Mouse (Mus musculus) brain, embryonic 14.5 days (tissue): ENCODE data around the gene Rpe65. TPM values are rescaled to one million over a fixed set of nuclear protein-coding genes. Genes with fewer than 3 reads are reported as not detected.

ENCODE experiments used
- DNase-seq: peaks from one replicate; pipeline ENCODE4 v3.0.0-alpha.2; 2011; ENCODE audit warnings: low read depth
- CTCF ChIP-seq: fragments of 200-500 bp; IDR thresholded peaks from 2 replicates; pipeline ENCODE4 v1.5.1; 2012; ENCODE audit warnings: inconsistent platforms, mild to moderate bottlenecking, moderate library complexity, borderline replicate concordance; ENCODE audit not compliant: insufficient read depth, insufficient read length; ENCODE audit errors: extremely low read depth
- POLR2A ChIP-seq: fragments of 200-500 bp; IDR thresholded peaks from 2 replicates; pipeline ENCODE4 v1.6.1; 2012; ENCODE audit warnings: mild to moderate bottlenecking, inconsistent platforms, borderline replicate concordance; ENCODE audit not compliant: poor library complexity, insufficient read depth, insufficient read length, severe bottlenecking; ENCODE audit errors: extremely low read depth
- polyA plus RNA-seq: library from polyadenylated mRNA; depleted of rRNA; stranded (reverse); fragments of >200 nt; gene quantifications from 2 replicates; pipeline ENCODE4 v1.2.3, GENCODE M21; 2012; rRNA removed

The Rpe65 gene
- not detected in 2 replicates for polyA plus RNA-seq

DNA sequence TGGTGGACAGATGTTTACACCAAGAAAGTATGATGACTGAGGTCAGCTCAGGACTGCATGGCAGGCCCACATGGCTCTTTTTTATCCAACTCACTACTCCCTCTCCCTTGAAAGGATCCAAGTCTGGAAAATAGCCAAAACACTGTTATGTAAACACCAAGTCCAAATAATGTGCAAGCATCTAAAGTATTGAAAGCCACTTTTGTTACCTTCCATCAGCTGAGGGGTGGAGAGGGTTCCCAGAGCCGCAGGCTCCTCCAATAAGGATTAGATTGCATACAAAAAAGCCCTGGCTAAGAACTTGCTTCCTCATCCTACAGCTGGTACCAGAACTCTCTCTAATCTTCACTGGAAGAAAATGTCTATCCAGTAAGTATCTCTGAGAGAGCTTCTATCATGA, at the start of gene Rpe65:
Gene Rpe65 (plus strand): TSS at position 301 of the 400 bp plus-strand sequence.
- peak; percentile 27 for DNase-seq
- TF ChIP-seq POLR2A, result no peak
- TF ChIP-seq CTCF, result no peak

DNA sequence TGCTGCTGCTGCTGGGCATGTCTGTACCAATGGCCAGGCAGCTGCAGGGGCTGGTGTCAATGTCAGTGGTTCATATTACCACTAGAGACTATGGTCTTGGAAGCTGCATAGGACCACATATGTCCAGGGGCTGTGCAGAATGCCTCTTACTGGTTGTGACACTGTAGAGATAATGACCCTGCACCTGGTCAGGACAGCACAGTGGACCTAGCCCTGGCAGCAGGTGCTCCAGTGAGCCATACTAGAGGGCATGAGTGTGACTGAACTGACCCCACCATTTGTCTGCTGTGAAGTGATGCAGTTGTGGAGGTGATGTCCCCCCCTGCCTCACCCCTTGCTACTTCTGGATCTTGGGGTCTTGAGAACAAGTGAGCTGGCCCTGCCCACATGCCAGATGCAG, 48.8 kb upstream of the Rpe65 start:
- no peak for DNase-seq

DNA sequence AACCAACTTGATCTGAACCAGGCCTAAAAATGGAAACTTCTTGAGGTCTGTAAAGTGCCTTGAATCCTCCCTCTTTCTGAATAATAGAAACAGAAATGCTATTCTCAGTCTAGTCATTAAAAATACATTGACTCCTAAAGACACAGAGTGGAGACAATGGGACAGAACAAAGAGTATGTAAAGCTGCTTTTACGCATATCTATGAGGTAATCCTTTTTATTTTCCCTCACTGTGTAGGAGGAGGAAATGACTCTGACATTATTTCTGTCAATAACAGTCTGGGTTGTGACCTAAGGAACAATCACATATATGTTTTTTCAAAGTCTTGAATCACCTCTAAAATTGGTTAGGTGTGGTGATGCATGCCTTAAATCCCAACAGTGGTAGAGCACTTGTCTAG, 16.0 kb downstream of the Rpe65 start:
- no peak for DNase-seq
- TF ChIP-seq CTCF, result no peak
- TF ChIP-seq POLR2A, result no peak

More for the DNA sequence above, 48.8 kb upstream of the Rpe65 start:
- TF ChIP-seq POLR2A, result no peak
- no peak for TF ChIP-seq CTCF

DNA sequence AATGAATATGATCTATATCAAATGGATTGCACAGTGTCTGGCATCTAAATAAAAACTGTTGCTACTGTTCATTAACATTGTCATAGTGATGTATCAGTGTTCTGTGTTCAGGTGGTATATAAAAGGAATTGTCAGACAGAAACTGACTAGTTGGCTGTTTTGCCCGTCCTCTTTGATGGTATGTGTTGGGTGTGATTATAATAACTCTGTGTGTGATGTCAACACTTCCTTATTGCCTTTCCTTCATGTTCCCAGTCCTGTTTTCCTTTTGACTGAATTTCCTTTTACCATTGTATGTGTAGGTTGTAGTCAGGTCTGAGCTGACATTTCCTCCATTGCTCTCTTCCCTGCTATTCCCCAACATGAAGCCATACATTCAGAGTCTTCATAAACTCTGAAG, 22.1 kb downstream of the Rpe65 start:
- DNase-seq, result no peak
- TF ChIP-seq POLR2A, result no peak
- no peak for TF ChIP-seq CTCF

DNA sequence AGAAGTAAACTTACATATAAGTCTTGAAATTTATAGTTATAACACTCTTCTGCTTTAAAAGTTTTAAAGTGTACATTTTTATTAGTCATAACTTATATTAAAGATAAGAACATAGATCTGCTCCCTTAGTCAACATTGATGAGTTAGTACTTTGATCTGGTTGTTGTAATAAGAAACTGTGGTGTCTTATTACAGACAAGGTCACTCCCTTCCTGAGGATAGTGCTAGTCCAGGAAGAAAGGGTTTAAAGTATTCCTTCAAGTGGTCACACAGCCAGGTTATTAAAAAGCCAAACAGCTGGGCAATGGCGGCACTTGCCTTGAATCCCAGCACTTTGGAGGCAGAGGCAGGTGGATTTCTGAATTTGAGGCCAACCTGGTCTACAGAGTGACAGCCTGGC, 25.0 kb downstream of the Rpe65 start:
- DNase-seq, result no peak
- TF ChIP-seq POLR2A (no peak), CTCF (no peak)

DNA sequence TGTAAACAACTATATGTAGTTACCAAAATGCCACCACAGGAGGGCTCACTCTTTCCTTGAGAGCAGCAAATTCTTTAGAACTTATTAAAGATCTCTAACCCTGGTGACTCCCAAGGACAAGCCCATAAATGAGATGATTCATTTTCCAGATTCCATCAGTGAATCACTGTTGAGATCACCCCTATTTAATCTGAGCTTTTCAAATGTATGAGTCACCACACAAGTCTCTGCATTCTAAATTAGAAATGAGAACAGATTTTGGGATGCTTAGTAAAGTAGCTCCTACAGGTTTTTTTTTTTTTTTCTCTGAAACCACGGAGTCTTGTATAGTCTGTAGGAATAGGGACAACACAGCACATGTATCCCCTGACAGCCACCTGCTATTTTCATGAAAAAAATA, 61.8 kb downstream of the Rpe65 start:
- TF ChIP-seq CTCF (no peak), POLR2A (no peak)
- no peak for DNase-seq

DNA sequence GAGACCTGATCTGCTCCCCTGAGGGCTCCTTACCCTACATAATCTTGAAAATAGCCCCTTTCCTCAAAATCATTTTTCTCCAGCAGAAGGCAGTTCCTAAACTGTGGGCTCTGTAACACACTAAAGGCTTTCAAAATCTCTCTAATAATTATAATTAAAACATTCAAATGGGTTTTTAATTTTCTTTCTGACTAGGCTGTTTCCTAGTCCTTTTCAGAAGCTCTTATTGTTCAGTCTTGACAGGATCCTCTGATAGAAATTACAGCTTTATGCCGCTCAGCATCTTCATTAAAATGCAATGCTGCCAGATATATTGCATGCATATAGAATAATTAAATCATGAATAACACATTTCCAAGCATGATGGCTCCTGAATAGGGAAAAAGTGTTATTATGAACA, 64.4 kb downstream of the Rpe65 start:
- peak; percentile 73 for DNase-seq
- TF ChIP-seq CTCF (no peak), POLR2A (no peak)

Other genes starting within 250 kb of the Rpe65 start
- gene Depdc1a, start 103.7 kb upstream of the Rpe65 start, polyA plus RNA-seq, result 4.7 and 8.0 TPM in 2 replicates
- 37.4 and 56.1 TPM in 2 replicates for gene Wls, start 240.5 kb downstream of the Rpe65 start, polyA plus RNA-seq